Mouse (Mus musculus) thymus, adult 2 months (tissue): ENCODE results near the gene BC051019.

ENCODE experiments used
- CTCF ChIP-seq: fragments of 200-500 bp; IDR thresholded peaks from 2 replicates; pipeline ENCODE4 v1.5.1; 2012; ENCODE audit warnings: mild to moderate bottlenecking, control low read depth, low read length, moderate library complexity, borderline replicate concordance; ENCODE audit not compliant: control insufficient read depth, poor library complexity, insufficient read depth; ENCODE audit errors: extremely low read depth
- POLR2A ChIP-seq: fragments of 200-500 bp; IDR thresholded peaks from 2 replicates; pipeline ENCODE4 v1.6.1; 2012; ENCODE audit warnings: mild to moderate bottlenecking, low read length, control low read depth, moderate library complexity; ENCODE audit not compliant: control insufficient read depth, poor library complexity, insufficient read depth; ENCODE audit errors: extremely low read depth

DNA sequence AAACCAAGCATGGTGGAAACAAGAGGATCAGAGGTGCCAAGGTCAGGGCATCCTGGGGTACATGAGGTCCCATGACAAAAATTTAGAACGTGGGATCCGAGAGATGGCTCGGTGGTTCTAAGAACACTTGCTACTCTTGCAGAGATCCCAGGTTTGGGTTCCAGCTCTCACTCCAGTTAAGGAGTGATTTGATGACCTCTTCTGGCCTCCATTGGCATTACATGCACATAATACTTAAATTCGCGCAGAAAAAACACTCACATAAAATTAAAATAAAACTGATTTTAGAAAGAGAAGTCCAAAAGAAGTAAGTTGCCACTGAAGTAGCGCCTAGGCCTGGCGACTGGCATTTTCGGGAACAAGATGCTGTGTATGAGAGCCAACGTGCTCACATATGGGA lies 4.4 kb downstream of the BC051019 start:
- TF ChIP-seq POLR2A (no peak), CTCF (no peak)
